Mouse (Mus musculus): ENCODE data around the gene Map4k1. TPM values are rescaled to one million over a fixed set of nuclear protein-coding genes. Genes with fewer than 3 reads are reported as not detected.
A peak's percentile ranks its signal among the peaks of the same experiment; 100 is the strongest.
"Not testable (repeated sequence)": the region's sequence is repeated elsewhere in the genome, so short reads cannot be mapped to it uniquely, and the experiment has no call there.

The Map4k1 gene
- polyA plus RNA-seq, 1 experiment, result 6.2 TPM

DNA sequence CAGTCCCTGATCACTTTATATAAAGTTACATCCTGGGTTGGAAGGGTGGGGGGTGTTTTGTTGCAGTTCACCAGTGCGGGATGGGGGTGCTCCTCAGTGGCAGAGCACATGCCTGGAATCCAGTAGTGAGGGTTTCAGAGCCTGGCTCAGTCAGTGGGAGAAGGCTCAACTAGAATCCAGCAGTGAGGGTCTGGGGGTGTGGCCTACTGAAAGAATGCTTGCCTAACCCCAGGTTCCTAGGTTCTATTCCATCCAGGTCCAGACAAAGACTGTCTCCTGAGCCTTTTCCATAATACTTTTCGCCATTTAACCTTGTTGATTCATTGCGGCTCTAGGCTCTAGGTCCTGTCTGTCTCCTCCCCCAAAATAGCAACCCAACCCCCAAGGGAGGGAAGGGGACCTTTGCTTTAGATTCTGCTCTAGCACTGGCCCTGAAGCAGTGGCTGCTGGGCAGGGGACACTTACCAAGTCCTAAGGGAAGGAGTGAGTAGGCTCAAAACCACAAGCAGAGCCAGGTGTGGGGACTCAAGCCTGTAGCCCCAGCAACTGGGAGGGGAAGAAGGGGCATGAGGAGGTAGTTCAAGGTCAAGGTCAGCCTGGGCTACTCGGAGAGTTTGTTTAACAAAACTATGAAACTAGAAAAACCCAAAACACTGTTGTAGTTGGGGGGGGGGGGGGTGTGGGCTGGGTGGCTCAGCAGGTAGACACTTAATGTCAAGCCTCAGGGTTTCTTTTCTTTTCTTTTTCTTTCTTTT is 14.9 kb upstream of the Map4k1 start:
- Histone ChIP-seq H3K27me3 (replicated peaks; ENCODE audit: control insufficient read depth, insufficient read depth, low read length) (no peaks in the 10 kb centered on the region), H3K36me3 (ENCODE audit: control insufficient read depth, insufficient read depth, low read length) (no peaks in the 10 kb centered on the region), H3K4me1 (ENCODE audit: control insufficient read depth, insufficient read depth, low read length) (peaks cover 26% of the 10 kb centered on the region), H3K4me3 (ENCODE audit: insufficient read depth, low read depth, low read length) (no peak overlapping the region), H3K27ac (ENCODE audit: insufficient read depth, low read depth, low read length) (no peak overlapping the region)
- TF ChIP-seq POLR2A (IDR thresholded peaks at IDR 0.05; ENCODE audit: low read depth, low read length), result no peak
- no peak for TF ChIP-seq CTCF (conservative IDR thresholded peaks at IDR 0.05; ENCODE audit: insufficient read depth, insufficient read length, low read depth, low read length)
- 63% methylated on average over 4 of the region's 4 CpGs for WGBS
- no peak for DNase-seq

- not testable (repeated sequence) for H3K36me3 ChIP-seq (ENCODE audit: control insufficient read depth, insufficient read depth, low read length); DNase-seq; H3K27ac ChIP-seq (ENCODE audit: insufficient read depth, low read depth, low read length); H3K4me3 ChIP-seq (ENCODE audit: insufficient read depth, low read depth, low read length); H3K27me3 ChIP-seq (replicated peaks; ENCODE audit: control insufficient read depth, insufficient read depth, low read length)
- 93% methylated on average over 8 of the region's 8 CpGs for WGBS
- peaks cover 21% of the 10 kb centered on the region for H3K4me1 ChIP-seq (ENCODE audit: control insufficient read depth, insufficient read depth, low read length)
Observed at GRCm38 (mm10) chr7:28968120-28968519, 13.7 kb upstream of the Map4k1 start.

GRCm38 (mm10) chr7:28969271-28969670 is 12.6 kb upstream of the Map4k1 start:
- Histone ChIP-seq H3K27me3 (replicated peaks; ENCODE audit: control insufficient read depth, insufficient read depth, low read length) (no peaks in the 10 kb centered on the region), H3K36me3 (ENCODE audit: control insufficient read depth, insufficient read depth, low read length) (no peaks in the 10 kb centered on the region), H3K4me3 (ENCODE audit: insufficient read depth, low read depth, low read length) (no peak overlapping the region), H3K4me1 (ENCODE audit: control insufficient read depth, insufficient read depth, low read length) (peaks cover 21% of the 10 kb centered on the region), H3K27ac (ENCODE audit: insufficient read depth, low read depth, low read length) (peak overlapping the region; percentile 25; the same call in 1 of the 2 replicates)
- DNase-seq, result no peak
- TF ChIP-seq CTCF (conservative IDR thresholded peaks at IDR 0.05; ENCODE audit: insufficient read depth, insufficient read length, low read depth, low read length), result no peak
- no peak for TF ChIP-seq POLR2A (IDR thresholded peaks at IDR 0.05; ENCODE audit: low read depth, low read length)
- 96% methylated on average over 1 of the region's 1 CpGs for WGBS

GRCm38 (mm10) chr7:28969672-28970394 is 12.0 kb upstream of the Map4k1 start:
- TF ChIP-seq CTCF (conservative IDR thresholded peaks at IDR 0.05; ENCODE audit: insufficient read depth, insufficient read length, low read depth, low read length) (no peak), POLR2A (IDR thresholded peaks at IDR 0.05; ENCODE audit: low read depth, low read length) (no peak)
- peaks cover 21% of the 10 kb centered on the region for H3K4me1 ChIP-seq (ENCODE audit: control insufficient read depth, insufficient read depth, low read length)
- peak overlapping the region; percentile 19; the same call in 1 of the 2 replicates for H3K27ac ChIP-seq (ENCODE audit: insufficient read depth, low read depth, low read length)
- DNase-seq, result peak; percentile 63
- H3K36me3 ChIP-seq (ENCODE audit: control insufficient read depth, insufficient read depth, low read length), result no peaks in the 10 kb centered on the region
- 23% methylated on average over 12 of the region's 12 CpGs for WGBS
- no peaks in the 10 kb centered on the region for H3K27me3 ChIP-seq (replicated peaks; ENCODE audit: control insufficient read depth, insufficient read depth, low read length)
- H3K4me3 ChIP-seq (ENCODE audit: insufficient read depth, low read depth, low read length), result no peak overlapping the region

DNA sequence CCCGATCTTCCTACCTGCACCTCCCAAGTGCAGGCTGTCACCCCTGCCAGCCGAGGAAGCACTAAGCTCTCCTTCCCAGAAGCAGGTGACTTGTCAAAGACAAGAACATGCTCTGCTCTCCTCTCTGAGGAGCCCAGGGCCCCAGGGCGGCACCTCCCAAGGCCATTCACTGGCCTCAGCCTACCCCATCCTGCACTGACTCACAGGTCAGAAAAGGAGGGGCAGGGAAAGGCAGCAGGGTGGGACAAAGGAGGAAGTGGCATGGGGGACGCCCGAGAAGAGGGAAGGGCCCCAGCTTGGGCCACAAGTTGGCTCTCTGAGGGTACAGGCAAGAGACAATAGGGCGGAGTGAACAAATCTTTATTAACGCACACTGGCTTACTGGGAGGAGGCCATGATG is 10.8 kb upstream of the Map4k1 start:
- Histone ChIP-seq H3K4me1 (ENCODE audit: control insufficient read depth, insufficient read depth, low read length) (peaks cover 18% of the 10 kb centered on the region), H3K27ac (ENCODE audit: insufficient read depth, low read depth, low read length) (no peak overlapping the region), H3K27me3 (replicated peaks; ENCODE audit: control insufficient read depth, insufficient read depth, low read length) (no peaks in the 10 kb centered on the region), H3K4me3 (ENCODE audit: insufficient read depth, low read depth, low read length) (no peak overlapping the region), H3K36me3 (ENCODE audit: control insufficient read depth, insufficient read depth, low read length) (no peaks in the 10 kb centered on the region)
- no peak for TF ChIP-seq POLR2A (IDR thresholded peaks at IDR 0.05; ENCODE audit: low read depth, low read length)
- no peak for TF ChIP-seq CTCF (conservative IDR thresholded peaks at IDR 0.05; ENCODE audit: insufficient read depth, insufficient read length, low read depth, low read length)
- no peak for DNase-seq
- 83% methylated on average over 7 of the region's 7 CpGs for WGBS

GRCm38 (mm10) chr7:28971770-28972269 is 10.0 kb upstream of the Map4k1 start:
- Histone ChIP-seq H3K4me3 (ENCODE audit: insufficient read depth, low read depth, low read length) (no peak overlapping the region), H3K36me3 (ENCODE audit: control insufficient read depth, insufficient read depth, low read length) (no peaks in the 10 kb centered on the region), H3K27ac (ENCODE audit: insufficient read depth, low read depth, low read length) (no peak overlapping the region; the same call in 1 of the 2 replicates), H3K27me3 (replicated peaks; ENCODE audit: control insufficient read depth, insufficient read depth, low read length) (no peaks in the 10 kb centered on the region), H3K4me1 (ENCODE audit: control insufficient read depth, insufficient read depth, low read length) (peaks cover 18% of the 10 kb centered on the region)
- WGBS, result 39% methylated on average over 6 of the region's 6 CpGs
- peak; percentile 75 for DNase-seq
- no peak for TF ChIP-seq CTCF (conservative IDR thresholded peaks at IDR 0.05; ENCODE audit: insufficient read depth, insufficient read length, low read depth, low read length)
- no peak for TF ChIP-seq POLR2A (IDR thresholded peaks at IDR 0.05; ENCODE audit: low read depth, low read length)

DNA sequence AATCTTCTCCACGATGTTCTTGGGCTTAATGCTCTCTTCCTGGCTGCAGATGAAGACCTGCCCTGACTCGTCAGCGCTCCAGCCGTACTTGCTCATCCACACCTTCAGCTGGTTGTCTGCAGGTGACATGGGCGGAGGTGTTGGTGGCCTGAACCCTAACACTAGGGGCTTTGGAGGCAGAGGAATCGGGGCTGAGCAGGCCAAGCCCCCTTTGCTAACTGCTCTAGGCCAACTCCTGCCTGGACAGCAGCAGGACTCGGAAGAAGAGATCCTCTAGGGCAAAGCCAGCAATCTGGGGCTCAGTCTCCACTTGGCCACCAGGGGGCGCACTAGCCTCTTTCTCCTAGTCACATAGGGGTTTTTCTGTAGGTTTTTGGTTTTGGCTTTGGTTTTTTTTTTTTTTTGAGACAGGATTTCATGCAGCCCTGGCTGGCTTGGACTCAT is 9.3 kb upstream of the Map4k1 start:
- 67% methylated on average over 8 of the region's 8 CpGs for WGBS
- peak; percentile 77 for DNase-seq
- H3K27ac ChIP-seq (ENCODE audit: insufficient read depth, low read depth, low read length), result no peak overlapping the region
- H3K27me3 ChIP-seq (replicated peaks; ENCODE audit: control insufficient read depth, insufficient read depth, low read length), result no peaks in the 10 kb centered on the region
- no peak overlapping the region for H3K4me3 ChIP-seq (ENCODE audit: insufficient read depth, low read depth, low read length)
- peaks cover 23% of the 10 kb centered on the region for H3K4me1 ChIP-seq (ENCODE audit: control insufficient read depth, insufficient read depth, low read length)
- TF ChIP-seq POLR2A (IDR thresholded peaks at IDR 0.05; ENCODE audit: low read depth, low read length) (no peak), CTCF (conservative IDR thresholded peaks at IDR 0.05; ENCODE audit: insufficient read depth, insufficient read length, low read depth, low read length) (peak; percentile 69)
- no peaks in the 10 kb centered on the region for H3K36me3 ChIP-seq (ENCODE audit: control insufficient read depth, insufficient read depth, low read length)

All from kidney, adult 2 months (tissue).